Mouse (Mus musculus): ENCODE measurements around the gene Wdr86.
"Not testable (repeated sequence)": the region's sequence is repeated elsewhere in the genome, so short reads cannot be mapped to it uniquely, and the experiment has no call there.

DNA sequence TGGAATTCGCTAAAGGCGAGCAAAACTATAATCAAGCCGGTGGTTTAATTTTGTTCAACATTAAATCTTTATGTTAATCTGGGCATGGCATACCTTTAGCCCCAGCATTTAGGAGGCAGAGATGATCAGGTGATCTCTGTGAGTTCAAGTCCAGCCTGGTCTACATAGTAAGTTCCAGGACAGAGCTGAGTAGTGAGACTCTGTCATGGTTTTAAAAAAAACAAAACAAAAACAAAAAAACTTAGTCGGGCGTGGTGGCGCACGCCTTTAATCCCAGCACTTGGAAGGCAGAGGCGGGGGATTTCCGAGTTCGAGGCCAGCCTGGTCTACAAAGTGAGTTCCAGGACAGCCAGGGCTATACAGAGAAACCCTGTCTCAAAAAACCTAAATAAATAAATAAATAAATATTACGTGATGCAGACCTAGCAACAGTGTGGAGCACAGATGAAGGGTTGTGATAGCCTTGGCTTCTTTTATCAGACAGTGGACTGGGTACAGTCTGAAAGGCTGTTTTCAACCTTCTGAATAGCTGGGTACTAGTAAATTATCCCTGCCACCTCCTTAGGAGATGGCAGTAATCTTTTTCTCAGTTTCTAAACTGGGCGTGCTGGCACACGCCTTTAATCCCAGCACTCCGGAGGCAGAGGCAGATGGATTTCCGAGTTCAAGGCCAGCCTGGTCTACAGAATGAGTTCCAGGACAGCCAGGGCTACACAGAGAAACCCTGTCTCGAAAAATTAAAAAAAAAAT, 43.7 kb downstream of the Wdr86 start:
- not testable (repeated sequence) for TF ChIP-seq CTCF, POLR2A (IDR thresholded peaks at IDR 0.05; ENCODE audit: insufficient read depth, low read depth, low read length)

Data from olfactory bulb, adult 2 months (tissue).